Mouse (Mus musculus) testis, adult 2 months (tissue): ENCODE data around the gene Cbfa2t3. TPM values are rescaled to one million over a fixed set of nuclear protein-coding genes. Genes with fewer than 3 reads are reported as not detected.

ENCODE experiments used
- H3K27ac ChIP-seq: fragments of 200-500 bp; 2 replicates; pipeline ENCODE4 v1.5.1; 2012; ENCODE audit warnings: low read depth, low read length; ENCODE audit not compliant: control insufficient read depth, insufficient read depth
- H3K27me3 ChIP-seq: fragments of 200-500 bp; 2 replicates; pipeline ENCODE4 v1.6.1; 2012; ENCODE audit warnings: mild to moderate bottlenecking, low read length, moderate library complexity; ENCODE audit not compliant: control insufficient read depth, insufficient read depth
- H3K36me3 ChIP-seq: fragments of 200-500 bp; 2 replicates; pipeline ENCODE4 v1.6.1; 2012; ENCODE audit warnings: mild to moderate bottlenecking, low read length; ENCODE audit not compliant: control insufficient read depth, insufficient read depth
- H3K4me1 ChIP-seq: fragments of 200-500 bp; 2 replicates; pipeline ENCODE4 v1.6.1; 2012; ENCODE audit warnings: low read length; ENCODE audit not compliant: control insufficient read depth, insufficient read depth
- H3K4me3 ChIP-seq: fragments of 200-500 bp; 2 replicates; pipeline ENCODE4 v1.5.1; 2012; ENCODE audit warnings: low read depth, mild to moderate bottlenecking, low read length, moderate library complexity, mixed read lengths; ENCODE audit not compliant: control insufficient read depth
- CTCF ChIP-seq: fragments of 200-500 bp; IDR thresholded peaks from 2 replicates; pipeline ENCODE4 v1.5.1; 2012; ENCODE audit warnings: low read depth, mild to moderate bottlenecking, inconsistent platforms, low read length, moderate library complexity; ENCODE audit not compliant: control insufficient read depth, insufficient read depth, insufficient replicate concordance
- POLR2A ChIP-seq: fragments of 200-500 bp; IDR thresholded peaks from 2 replicates; pipeline ENCODE4 v1.6.1; 2012; ENCODE audit warnings: low read depth, mild to moderate bottlenecking, inconsistent platforms, low read length, moderate library complexity; ENCODE audit not compliant: control insufficient read depth
- polyA plus RNA-seq: library from polyadenylated mRNA; depleted of rRNA; stranded (reverse); fragments of >200 nt; gene quantifications from 2 replicates; pipeline ENCODE4 v1.2.3, GENCODE M21; 2012

Cbfa2t3 gene
- polyA plus RNA-seq, 1 experiment, result 0.59 TPM

- H3K36me3 ChIP-seq, result no peaks in the 10 kb centered on the region
- H3K27me3 ChIP-seq, result no peaks in the 10 kb centered on the region
- H3K27ac ChIP-seq, result no peak overlapping the region
- H3K4me3 ChIP-seq, result no peak overlapping the region
- H3K4me1 ChIP-seq, result peaks cover 2% of the 10 kb centered on the region; the same call in 1 of the 2 replicates
- TF ChIP-seq CTCF, result no peak
- no peak for TF ChIP-seq POLR2A
Measured at GRCm38 (mm10) chr8:122669370-122669769, 29.5 kb downstream of the Cbfa2t3 start.

- peaks cover 2% of the 10 kb centered on the region; the same call in 1 of the 2 replicates for H3K4me1 ChIP-seq
- no peak for TF ChIP-seq POLR2A
- no peak for TF ChIP-seq CTCF
- no peaks in the 10 kb centered on the region for H3K27me3 ChIP-seq
- no peak overlapping the region for H3K4me3 ChIP-seq
- H3K27ac ChIP-seq, result no peak overlapping the region
- H3K36me3 ChIP-seq, result no peaks in the 10 kb centered on the region
Measured at GRCm38 (mm10) chr8:122667854-122668253, 31.1 kb downstream of the Cbfa2t3 start.

- Histone ChIP-seq H3K4me1 (peaks cover 2% of the 10 kb centered on the region; the same call in 1 of the 2 replicates), H3K27me3 (no peaks in the 10 kb centered on the region)
Measured at GRCm38 (mm10) chr8:122666827-122667226, 32.1 kb downstream of the Cbfa2t3 start.

GRCm38 (mm10) chr8:122666338-122666764 is 32.6 kb downstream of the Cbfa2t3 start:
- H3K4me1 ChIP-seq, result peaks cover 2% of the 10 kb centered on the region; the same call in 1 of the 2 replicates
- H3K4me3 ChIP-seq, result no peak overlapping the region
- H3K27ac ChIP-seq, result no peak overlapping the region
- no peak for TF ChIP-seq CTCF
- TF ChIP-seq POLR2A, result no peak
- H3K36me3 ChIP-seq, result no peaks in the 10 kb centered on the region
- H3K27me3 ChIP-seq, result no peaks in the 10 kb centered on the region

More at GRCm38 (mm10) chr8:122666827-122667226, 32.1 kb downstream of the Cbfa2t3 start:
- Histone ChIP-seq H3K36me3 (no peaks in the 10 kb centered on the region), H3K27ac (no peak overlapping the region), H3K4me3 (no peak overlapping the region)
- TF ChIP-seq CTCF (no peak), POLR2A (no peak)

- TF ChIP-seq POLR2A (no peak), CTCF (no peak)
- Histone ChIP-seq H3K4me3 (no peak overlapping the region), H3K36me3 (no peaks in the 10 kb centered on the region), H3K4me1 (peaks cover 2% of the 10 kb centered on the region; the same call in 1 of the 2 replicates), H3K27ac (no peak overlapping the region), H3K27me3 (no peaks in the 10 kb centered on the region)
Measured at GRCm38 (mm10) chr8:122665667-122666316, 33.1 kb downstream of the Cbfa2t3 start.

GRCm38 (mm10) chr8:122665221-122665620 is 33.7 kb downstream of the Cbfa2t3 start:
- no peak for TF ChIP-seq CTCF
- TF ChIP-seq POLR2A, result no peak
- no peaks in the 10 kb centered on the region for H3K36me3 ChIP-seq
- H3K27me3 ChIP-seq, result no peaks in the 10 kb centered on the region
- peak overlapping the region; percentile 12; the same call in 1 of the 2 replicates for H3K27ac ChIP-seq
- no peak overlapping the region for H3K4me3 ChIP-seq
- H3K4me1 ChIP-seq, result peaks cover 2% of the 10 kb centered on the region; the same call in 1 of the 2 replicates

GRCm38 (mm10) chr8:122663670-122664069 is 35.2 kb downstream of the Cbfa2t3 start:
- Histone ChIP-seq H3K4me1 (peaks cover 2% of the 10 kb centered on the region; the same call in 1 of the 2 replicates), H3K27ac (no peak overlapping the region), H3K27me3 (no peaks in the 10 kb centered on the region), H3K36me3 (no peaks in the 10 kb centered on the region), H3K4me3 (no peak overlapping the region)
- TF ChIP-seq POLR2A, result no peak
- no peak for TF ChIP-seq CTCF
